Comparison of ENCODE assay signal across 5 mouse cellular contexts in genomic region chr7:98312185-98312920, GRCm38 (mm10). TPM values are rescaled to one million over a fixed set of nuclear protein-coding genes. Genes with fewer than 3 reads are reported as not detected.
"Had no signal": no experiment of that assay in that cellular context is flagged by ENCODE, and none has a peak within 500 bp of the region (broad histone marks: within the 10 kb centered on the region; RNA-seq: fewer than 3 reads in every experiment).

No protein-coding gene starts in this region.

- DNase-seq: kidney, adult 18-20 months; kidney, postnatal 10 days; kidney, postnatal 4 days; right cerebral cortex, postnatal 14 days had no signal

RNA-seq across cellular contexts. Expression of gene Tsku, which starts 48.8 kb away (rescaled TPM):
- total RNA-seq: monocyte, adult 5-6 weeks had no signal
